Mouse (Mus musculus) neural tube, embryonic 15.5 days (tissue): ENCODE data around the gene Dmbx1. TPM values are rescaled to one million over a fixed set of nuclear protein-coding genes. Genes with fewer than 3 reads are reported as not detected.

ENCODE experiments used
- ATAC-seq: fragments of 200-750 bp; cut with Nextera tagmentation; 2 replicates; pipeline ENCODE4 v1.8.0; 2017; ENCODE audit warnings: mild to moderate bottlenecking, moderate TSS enrichment, moderate library complexity; ENCODE audit not compliant: low FRiP score
- H3K27ac ChIP-seq: fragments of 300-500 bp; sonication (generic); replicated peaks from 2 replicates; pipeline ENCODE4 v1.5.1; 2015; ENCODE audit warnings: mild to moderate bottlenecking, inconsistent platforms
- H3K27me3 ChIP-seq: fragments of 300-500 bp; sonication (generic); replicated peaks from 2 replicates; pipeline ENCODE4 v1.6.1; 2015; ENCODE audit warnings: inconsistent platforms
- H3K36me3 ChIP-seq: fragments of 300-500 bp; sonication (generic); 2 replicates; pipeline ENCODE4 v1.6.1; 2015; ENCODE audit warnings: inconsistent platforms
- H3K4me1 ChIP-seq: fragments of 300-500 bp; sonication (generic); 2 replicates; pipeline ENCODE4 v1.6.1; 2015; ENCODE audit warnings: inconsistent platforms
- H3K4me2 ChIP-seq: fragments of 300-500 bp; sonication (generic); 2 replicates; pipeline ENCODE4 v1.6.1; 2015; ENCODE audit warnings: inconsistent platforms, mild to moderate bottlenecking, moderate library complexity
- H3K4me3 ChIP-seq: fragments of 300-500 bp; sonication (generic); replicated peaks from 2 replicates; pipeline ENCODE4 v1.5.1; 2015; ENCODE audit warnings: mild to moderate bottlenecking, inconsistent platforms
- H3K9ac ChIP-seq: fragments of 300-500 bp; sonication (generic); replicated peaks from 2 replicates; pipeline ENCODE4 v1.6.1; 2015; ENCODE audit warnings: mild to moderate bottlenecking, inconsistent platforms
- H3K9me3 ChIP-seq: fragments of 300-500 bp; sonication (generic); replicated peaks from 2 replicates; pipeline ENCODE4 v1.6.1; 2016; ENCODE audit warnings: inconsistent platforms
- WGBS: fragments of 180-500 bp; shearing (Covaris S2); methylation state at CpG from one replicate; pipeline ENCODE4 v1.1.7; 2015; ENCODE audit warnings: mixed read lengths; 5-methylcytosine and 5-hydroxymethylcytosine counted together
- polyA plus RNA-seq: library from polyadenylated mRNA; unstranded; fragments of >200 nt; fragmentation: Nextera tagmentation; extraction: Ambion mirVana; gene quantifications from 2 replicates; pipeline ENCODE4 v1.2.1, GENCODE M21; 2015

Gene Dmbx1
- polyA plus RNA-seq, 1 experiment from 2014 or later, result 2.1 TPM

- H3K9ac ChIP-seq, result no peak overlapping the region
- H3K9me3 ChIP-seq, result no peaks in the 10 kb centered on the region
- 77% methylated on average over 1 of the region's 1 CpGs for WGBS
- H3K4me2 ChIP-seq, result no peak overlapping the region
- peaks cover 86% of the 10 kb centered on the region for H3K27me3 ChIP-seq
- no peak overlapping the region for H3K27ac ChIP-seq
- H3K4me1 ChIP-seq, result peaks cover 7% of the 10 kb centered on the region
- ATAC-seq, result no peak
- no peak overlapping the region for H3K4me3 ChIP-seq
- H3K36me3 ChIP-seq, result no peaks in the 10 kb centered on the region
Measured at GRCm38 (mm10) chr4:115907994-115908393, 31.7 kb downstream of the Dmbx1 start.

GRCm38 (mm10) chr4:115906791-115907190 is 32.9 kb downstream of the Dmbx1 start:
- Histone ChIP-seq H3K27ac (no peak overlapping the region), H3K4me1 (peaks cover 7% of the 10 kb centered on the region), H3K36me3 (no peaks in the 10 kb centered on the region), H3K9ac (no peak overlapping the region), H3K4me2 (no peak overlapping the region), H3K9me3 (no peaks in the 10 kb centered on the region), H3K27me3 (peaks cover 84% of the 10 kb centered on the region), H3K4me3 (no peak overlapping the region)
- WGBS, result 94% methylated on average over 3 of the region's 3 CpGs
- ATAC-seq, result no peak

- WGBS, result 4% methylated on average over 7 of the region's 7 CpGs
- no peak overlapping the region for H3K4me3 ChIP-seq
- no peaks in the 10 kb centered on the region for H3K9me3 ChIP-seq
- peaks cover 7% of the 10 kb centered on the region for H3K4me1 ChIP-seq
- H3K9ac ChIP-seq, result no peak overlapping the region
- H3K36me3 ChIP-seq, result no peaks in the 10 kb centered on the region
- peaks cover 84% of the 10 kb centered on the region for H3K27me3 ChIP-seq
- H3K4me2 ChIP-seq, result no peak overlapping the region
- H3K27ac ChIP-seq, result no peak overlapping the region
- no peak for ATAC-seq
Measured at GRCm38 (mm10) chr4:115905701-115906100, 34.0 kb downstream of the Dmbx1 start.

- 7% methylated on average over 12 of the region's 12 CpGs for WGBS
- Histone ChIP-seq H3K4me1 (peaks cover 7% of the 10 kb centered on the region), H3K4me2 (no peak overlapping the region), H3K27ac (no peak overlapping the region), H3K36me3 (no peaks in the 10 kb centered on the region), H3K9ac (no peak overlapping the region), H3K27me3 (peaks cover 87% of the 10 kb centered on the region), H3K4me3 (no peak overlapping the region), H3K9me3 (no peaks in the 10 kb centered on the region)
- peak; percentile 56 for ATAC-seq
Measured at GRCm38 (mm10) chr4:115904375-115904774, 35.4 kb downstream of the Dmbx1 start.

- Histone ChIP-seq H3K9me3 (no peaks in the 10 kb centered on the region), H3K4me1 (peaks cover 13% of the 10 kb centered on the region), H3K4me2 (no peak overlapping the region), H3K27ac (no peak overlapping the region), H3K27me3 (peaks cover 88% of the 10 kb centered on the region), H3K9ac (no peak overlapping the region), H3K4me3 (no peak overlapping the region), H3K36me3 (no peaks in the 10 kb centered on the region)
- ATAC-seq, result no peak
- WGBS, result 17% methylated on average over 5 of the region's 5 CpGs
Measured at GRCm38 (mm10) chr4:115902816-115903215, 36.9 kb downstream of the Dmbx1 start.

- under 1% methylated on average over 56 of the region's 56 CpGs for WGBS
- H3K27me3 ChIP-seq, result peaks cover 77% of the 10 kb centered on the region
- ATAC-seq, result peak; percentile 62
- peak overlapping the region; percentile 34 for H3K9ac ChIP-seq
- peaks cover 9% of the 10 kb centered on the region for H3K4me1 ChIP-seq
- H3K4me2 ChIP-seq, result peak overlapping the region; percentile 89
- H3K27ac ChIP-seq, result no peak overlapping the region
- no peaks in the 10 kb centered on the region for H3K36me3 ChIP-seq
- peak overlapping the region; percentile 41 for H3K4me3 ChIP-seq
- no peaks in the 10 kb centered on the region for H3K9me3 ChIP-seq
Measured at GRCm38 (mm10) chr4:115897901-115898631, 41.7 kb downstream of the Dmbx1 start.

- Histone ChIP-seq H3K4me3 (no peak overlapping the region), H3K9ac (no peak overlapping the region), H3K4me2 (no peak overlapping the region), H3K27ac (no peak overlapping the region), H3K36me3 (no peaks in the 10 kb centered on the region), H3K4me1 (peaks cover 17% of the 10 kb centered on the region), H3K9me3 (no peaks in the 10 kb centered on the region), H3K27me3 (peaks cover 78% of the 10 kb centered on the region)
- WGBS, result 8% methylated on average over 3 of the region's 3 CpGs
- ATAC-seq, result no peak
Measured at GRCm38 (mm10) chr4:115894281-115894680, 45.4 kb downstream of the Dmbx1 start.

GRCm38 (mm10) chr4:115890553-115890952 is 49.2 kb downstream of the Dmbx1 start, which contains the start of gene 6430628N08Rik:
6430628N08Rik (plus strand) TSS chr4:115890665.
- Histone ChIP-seq H3K9me3 (no peaks in the 10 kb centered on the region), H3K4me3 (peak within 1 kb of the TSS; percentile 33), H3K27me3 (peaks cover 46% of the 10 kb centered on the region), H3K4me1 (peaks cover 14% of the 10 kb centered on the region), H3K27ac (no peak within 1 kb of the TSS), H3K4me2 (peak within 1 kb of the TSS; percentile 66), H3K36me3 (no peaks in the 10 kb centered on the region), H3K9ac (peak within 1 kb of the TSS; percentile 40; the same call in 1 of the 2 replicates)
- no peak for ATAC-seq
- WGBS, result under 1% methylated on average over 31 of the region's 31 CpGs

- WGBS, result 9% methylated on average over 6 of the region's 6 CpGs
- H3K4me1 ChIP-seq, result peaks cover 18% of the 10 kb centered on the region
- H3K9me3 ChIP-seq, result no peaks in the 10 kb centered on the region
- no peak overlapping the region for H3K27ac ChIP-seq
- H3K4me3 ChIP-seq, result peak overlapping the region; percentile 33
- H3K36me3 ChIP-seq, result no peaks in the 10 kb centered on the region
- no peak for ATAC-seq
- H3K27me3 ChIP-seq, result peaks cover 44% of the 10 kb centered on the region
- H3K9ac ChIP-seq, result peak overlapping the region; percentile 40; the same call in 1 of the 2 replicates
- peak overlapping the region; percentile 66 for H3K4me2 ChIP-seq
Measured at GRCm38 (mm10) chr4:115890066-115890465, 49.7 kb downstream of the Dmbx1 start.

- ATAC-seq, result no peak
- Histone ChIP-seq H3K4me1 (peaks cover 23% of the 10 kb centered on the region), H3K9me3 (no peaks in the 10 kb centered on the region), H3K4me2 (no peak overlapping the region), H3K36me3 (no peaks in the 10 kb centered on the region), H3K27me3 (peaks cover 30% of the 10 kb centered on the region), H3K4me3 (no peak overlapping the region), H3K9ac (no peak overlapping the region), H3K27ac (no peak overlapping the region)
- whole genome bisulfite sequencing, result 71% methylated on average over 1 of the region's 1 CpGs
Measured at GRCm38 (mm10) chr4:115886875-115887274, 52.9 kb downstream of the Dmbx1 start.

GRCm38 (mm10) chr4:115885846-115886245 is 53.9 kb downstream of the Dmbx1 start:
- Histone ChIP-seq H3K4me3 (no peak overlapping the region), H3K9me3 (no peaks in the 10 kb centered on the region), H3K4me1 (peaks cover 33% of the 10 kb centered on the region), H3K27ac (no peak overlapping the region), H3K9ac (no peak overlapping the region), H3K36me3 (no peaks in the 10 kb centered on the region), H3K4me2 (no peak overlapping the region), H3K27me3 (peaks cover 20% of the 10 kb centered on the region)
- ATAC-seq, result peak; percentile 83
- WGBS, result 83% methylated on average over 3 of the region's 3 CpGs

GRCm38 (mm10) chr4:115884022-115884421 is 55.7 kb downstream of the Dmbx1 start, which contains the start of gene Kncn:
Kncn (plus strand) TSS chr4:115884400.
- H3K36me3 ChIP-seq, result no peaks in the 10 kb centered on the region
- H3K9me3 ChIP-seq, result no peaks in the 10 kb centered on the region
- H3K9ac ChIP-seq, result no peak within 1 kb of the TSS
- no peak within 1 kb of the TSS for H3K4me2 ChIP-seq
- no peak for ATAC-seq
- WGBS, result 71% methylated on average over 6 of the region's 6 CpGs
- no peak within 1 kb of the TSS for H3K27ac ChIP-seq
- H3K4me3 ChIP-seq, result no peak within 1 kb of the TSS
- peaks cover 3% of the 10 kb centered on the region for H3K27me3 ChIP-seq
- H3K4me1 ChIP-seq, result peaks cover 30% of the 10 kb centered on the region
